Mouse (Mus musculus): ENCODE measurements around the gene Tnfsf9. TPM values are rescaled to one million over a fixed set of nuclear protein-coding genes. Genes with fewer than 3 reads are reported as not detected.

Tnfsf9 gene
- polyA plus RNA-seq, 1 experiment: 1.6 TPM

- Histone ChIP-seq H3K4me3 (replicated peaks; ENCODE audit: control insufficient read depth, low read depth, low read length) (no peak overlapping the region), H3K4me1 (ENCODE audit: control insufficient read depth, insufficient read depth, low read length) (no peaks in the 10 kb centered on the region; the same call in 1 of the 2 replicates), H3K27ac (ENCODE audit: control insufficient read depth, insufficient read depth, low read depth, low read length, poor library complexity) (no peak overlapping the region)
- WGBS: 63% methylated on average over 1 of the region's 1 CpGs
- TF ChIP-seq CTCF (IDR thresholded peaks at IDR 0.05; ENCODE audit: control insufficient read depth, insufficient read depth, low read length) (no peak), POLR2A (IDR thresholded peaks at IDR 0.05; ENCODE audit: borderline replicate concordance, control insufficient read depth, low read depth, low read length) (no peak)
These were observed 4.9 kb downstream of the Tnfsf9 start for GRCm38 (mm10) chr17:57110005-57110404.

- TF ChIP-seq CTCF (IDR thresholded peaks at IDR 0.05; ENCODE audit: control insufficient read depth, insufficient read depth, low read length): no peak
- no peak for TF ChIP-seq POLR2A (IDR thresholded peaks at IDR 0.05; ENCODE audit: borderline replicate concordance, control insufficient read depth, low read depth, low read length)
- no peak overlapping the region for H3K27ac ChIP-seq (ENCODE audit: control insufficient read depth, insufficient read depth, low read depth, low read length, poor library complexity)
- H3K4me1 ChIP-seq (ENCODE audit: control insufficient read depth, insufficient read depth, low read length): no peaks in the 10 kb centered on the region
- 40% methylated on average over 10 of the region's 10 CpGs for whole genome bisulfite sequencing
- H3K4me3 ChIP-seq (replicated peaks; ENCODE audit: control insufficient read depth, low read depth, low read length): no peak overlapping the region
These were observed 7.8 kb downstream of the Tnfsf9 start for GRCm38 (mm10) chr17:57112768-57113474.

GRCm38 (mm10) chr17:57116801-57117200 is 11.7 kb downstream of the Tnfsf9 start:
- no peak for TF ChIP-seq POLR2A (IDR thresholded peaks at IDR 0.05; ENCODE audit: borderline replicate concordance, control insufficient read depth, low read depth, low read length)
- TF ChIP-seq CTCF (IDR thresholded peaks at IDR 0.05; ENCODE audit: control insufficient read depth, insufficient read depth, low read length): no peak
- no peaks in the 10 kb centered on the region for H3K4me1 ChIP-seq (ENCODE audit: control insufficient read depth, insufficient read depth, low read length)
- no peak overlapping the region for H3K4me3 ChIP-seq (replicated peaks; ENCODE audit: control insufficient read depth, low read depth, low read length)
- no peak overlapping the region for H3K27ac ChIP-seq (ENCODE audit: control insufficient read depth, insufficient read depth, low read depth, low read length, poor library complexity)
- WGBS: 72% methylated on average over 2 of the region's 2 CpGs

- TF ChIP-seq CTCF (IDR thresholded peaks at IDR 0.05; ENCODE audit: control insufficient read depth, insufficient read depth, low read length) (no peak), POLR2A (IDR thresholded peaks at IDR 0.05; ENCODE audit: borderline replicate concordance, control insufficient read depth, low read depth, low read length) (no peak)
- 20% methylated on average over 11 of the region's 11 CpGs for WGBS
- no peak overlapping the region for H3K4me3 ChIP-seq (replicated peaks; ENCODE audit: control insufficient read depth, low read depth, low read length)
- no peak overlapping the region for H3K27ac ChIP-seq (ENCODE audit: control insufficient read depth, insufficient read depth, low read depth, low read length, poor library complexity)
- no peaks in the 10 kb centered on the region for H3K4me1 ChIP-seq (ENCODE audit: control insufficient read depth, insufficient read depth, low read length)
These were observed 13.6 kb downstream of the Tnfsf9 start for GRCm38 (mm10) chr17:57118524-57119349.

- H3K27ac ChIP-seq (ENCODE audit: control insufficient read depth, insufficient read depth, low read depth, low read length, poor library complexity): no peak overlapping the region
- no peak overlapping the region for H3K4me3 ChIP-seq (replicated peaks; ENCODE audit: control insufficient read depth, low read depth, low read length)
- 76% methylated on average over 2 of the region's 2 CpGs for WGBS
- no peaks in the 10 kb centered on the region for H3K4me1 ChIP-seq (ENCODE audit: control insufficient read depth, insufficient read depth, low read length)
- TF ChIP-seq CTCF (IDR thresholded peaks at IDR 0.05; ENCODE audit: control insufficient read depth, insufficient read depth, low read length): no peak
- TF ChIP-seq POLR2A (IDR thresholded peaks at IDR 0.05; ENCODE audit: borderline replicate concordance, control insufficient read depth, low read depth, low read length): no peak
These were observed 16.7 kb downstream of the Tnfsf9 start for GRCm38 (mm10) chr17:57121856-57122255.

- no peak for TF ChIP-seq POLR2A (IDR thresholded peaks at IDR 0.05; ENCODE audit: borderline replicate concordance, control insufficient read depth, low read depth, low read length)
- TF ChIP-seq CTCF (IDR thresholded peaks at IDR 0.05; ENCODE audit: control insufficient read depth, insufficient read depth, low read length): no peak
- 85% methylated on average over 11 of the region's 11 CpGs for WGBS
- H3K4me3 ChIP-seq (replicated peaks; ENCODE audit: control insufficient read depth, low read depth, low read length): no peak overlapping the region
- H3K4me1 ChIP-seq (ENCODE audit: control insufficient read depth, insufficient read depth, low read length): no peaks in the 10 kb centered on the region
- no peak overlapping the region for H3K27ac ChIP-seq (ENCODE audit: control insufficient read depth, insufficient read depth, low read depth, low read length, poor library complexity)
These were observed 18.3 kb downstream of the Tnfsf9 start for GRCm38 (mm10) chr17:57123192-57124118.

- Histone ChIP-seq H3K27ac (ENCODE audit: control insufficient read depth, insufficient read depth, low read depth, low read length, poor library complexity) (no peak overlapping the region), H3K4me1 (ENCODE audit: control insufficient read depth, insufficient read depth, low read length) (no peaks in the 10 kb centered on the region), H3K4me3 (replicated peaks; ENCODE audit: control insufficient read depth, low read depth, low read length) (no peak overlapping the region)
- TF ChIP-seq POLR2A (IDR thresholded peaks at IDR 0.05; ENCODE audit: borderline replicate concordance, control insufficient read depth, low read depth, low read length) (no peak), CTCF (IDR thresholded peaks at IDR 0.05; ENCODE audit: control insufficient read depth, insufficient read depth, low read length) (no peak)
- WGBS: 70% methylated on average over 4 of the region's 4 CpGs
These were observed 19.7 kb downstream of the Tnfsf9 start for GRCm38 (mm10) chr17:57124792-57125191.
